Mouse (Mus musculus) embryonic facial prominence, embryonic 15.5 days (tissue): ENCODE measurements at regions not wholly inside any gene's neighbourhood (a gene's known extent, or its start where the extent isn't known, plus 50 kb on each side); places are given as distances from the start of the nearest gene placed in this dataset.

Source experiments
- ATAC-seq: fragments of 200-750 bp; cut with Nextera tagmentation; 2 replicates; pipeline ENCODE4 v1.8.0; 2017; ENCODE audit warnings: low read depth, moderate TSS enrichment; ENCODE audit not compliant: insufficient number of reproducible peaks, low FRiP score, low TSS enrichment
- H3K27ac ChIP-seq: fragments of 300-500 bp; sonication (generic); replicated peaks from 2 replicates; pipeline ENCODE4 v1.5.1; 2015; ENCODE audit warnings: mild to moderate bottlenecking, inconsistent platforms
- H3K27me3 ChIP-seq: fragments of 300-500 bp; sonication (generic); 2 replicates; pipeline ENCODE4 v1.6.1; 2015; ENCODE audit warnings: inconsistent platforms
- H3K36me3 ChIP-seq: fragments of 300-500 bp; sonication (generic); 2 replicates; pipeline ENCODE4 v1.6.1; 2015; ENCODE audit warnings: mild to moderate bottlenecking, inconsistent platforms
- H3K4me1 ChIP-seq: fragments of 300-500 bp; sonication (generic); 2 replicates; pipeline ENCODE4 v1.6.1; 2015; ENCODE audit warnings: inconsistent platforms
- H3K4me2 ChIP-seq: fragments of 300-500 bp; sonication (generic); replicated peaks from 2 replicates; pipeline ENCODE4 v1.6.1; 2015; ENCODE audit warnings: mild to moderate bottlenecking, inconsistent platforms
- H3K4me3 ChIP-seq: fragments of 300-500 bp; sonication (generic); replicated peaks from 2 replicates; pipeline ENCODE4 v1.5.1; 2015; ENCODE audit warnings: mild to moderate bottlenecking, inconsistent platforms
- H3K9ac ChIP-seq: fragments of 300-500 bp; sonication (generic); 2 replicates; pipeline ENCODE4 v1.6.1; 2015; ENCODE audit warnings: inconsistent platforms
- H3K9me3 ChIP-seq: fragments of 300-500 bp; sonication (generic); replicated peaks from 2 replicates; pipeline ENCODE4 v1.6.1; 2016; ENCODE audit warnings: inconsistent platforms
- WGBS: fragments of 180-500 bp; shearing (Covaris S2); methylation state at CpG from one replicate; pipeline ENCODE4 v1.1.7; 2015; 5-methylcytosine and 5-hydroxymethylcytosine counted together

DNA sequence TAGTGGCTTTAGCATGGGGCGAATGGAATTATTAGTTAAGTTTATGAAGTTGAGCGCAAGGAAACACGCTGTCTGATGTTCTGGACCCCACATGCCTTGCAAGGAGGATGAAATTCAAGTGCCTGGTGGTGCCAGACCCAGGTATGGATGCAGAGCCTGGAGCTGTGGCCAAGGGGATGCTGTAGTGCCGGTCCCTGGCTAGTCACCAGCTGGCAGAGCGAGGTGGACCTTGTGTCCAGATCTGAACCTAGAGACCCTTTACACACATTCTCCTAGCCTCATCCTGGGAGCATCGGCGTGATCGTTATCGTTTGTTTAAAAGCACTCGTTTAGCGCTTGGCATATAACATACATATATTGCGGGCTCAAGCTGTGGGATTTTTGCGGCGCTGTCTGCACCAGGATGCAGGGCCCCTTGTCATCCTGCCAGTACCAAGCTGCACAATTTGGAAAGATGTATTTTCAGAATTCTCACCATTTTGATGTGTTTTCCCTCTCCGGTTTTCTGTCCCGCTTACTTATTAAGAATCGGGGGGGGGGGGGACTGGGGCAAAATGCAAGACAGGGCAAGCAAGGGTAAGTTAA lies 678.2 kb downstream of the Vrk1 start:
- no peak overlapping the region for H3K27ac ChIP-seq
- WGBS, result 65% methylated on average over 17 of the region's 17 CpGs
- H3K4me3 ChIP-seq, result no peak overlapping the region
- H3K9ac ChIP-seq, result no peak overlapping the region
- peaks cover 12% of the 10 kb centered on the region for H3K4me1 ChIP-seq
- no peak for ATAC-seq
- H3K4me2 ChIP-seq, result no peak overlapping the region
- no peaks in the 10 kb centered on the region for H3K36me3 ChIP-seq
- H3K9me3 ChIP-seq, result no peaks in the 10 kb centered on the region
- peaks cover 4% of the 10 kb centered on the region; the same call in 1 of the 2 replicates for H3K27me3 ChIP-seq

DNA sequence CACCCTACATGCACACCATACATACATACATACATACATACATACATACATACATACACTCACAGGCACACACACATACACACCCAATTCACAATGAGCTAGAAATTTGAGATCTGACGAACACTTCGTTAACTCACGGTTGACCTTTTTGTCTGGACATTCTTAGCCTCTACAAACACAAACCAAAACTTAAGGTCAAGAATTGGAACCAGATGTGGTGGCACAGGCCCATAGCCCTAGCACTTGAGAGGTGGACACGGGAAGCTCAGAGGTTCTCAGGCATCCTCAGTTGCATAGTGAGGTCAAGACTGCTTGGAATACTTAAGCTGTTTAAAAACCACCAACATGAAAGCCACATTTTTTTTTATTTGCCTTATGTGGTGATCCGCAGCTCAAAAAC lies 692.9 kb downstream of the Vrk1 start:
- Histone ChIP-seq H3K9ac (no peak overlapping the region), H3K27me3 (no peaks in the 10 kb centered on the region), H3K4me3 (no peak overlapping the region), H3K27ac (no peak overlapping the region), H3K36me3 (no peaks in the 10 kb centered on the region), H3K4me2 (no peak overlapping the region), H3K4me1 (no peaks in the 10 kb centered on the region), H3K9me3 (no peaks in the 10 kb centered on the region)
- no peak for ATAC-seq
- 54% methylated on average over 5 of the region's 5 CpGs for WGBS

DNA sequence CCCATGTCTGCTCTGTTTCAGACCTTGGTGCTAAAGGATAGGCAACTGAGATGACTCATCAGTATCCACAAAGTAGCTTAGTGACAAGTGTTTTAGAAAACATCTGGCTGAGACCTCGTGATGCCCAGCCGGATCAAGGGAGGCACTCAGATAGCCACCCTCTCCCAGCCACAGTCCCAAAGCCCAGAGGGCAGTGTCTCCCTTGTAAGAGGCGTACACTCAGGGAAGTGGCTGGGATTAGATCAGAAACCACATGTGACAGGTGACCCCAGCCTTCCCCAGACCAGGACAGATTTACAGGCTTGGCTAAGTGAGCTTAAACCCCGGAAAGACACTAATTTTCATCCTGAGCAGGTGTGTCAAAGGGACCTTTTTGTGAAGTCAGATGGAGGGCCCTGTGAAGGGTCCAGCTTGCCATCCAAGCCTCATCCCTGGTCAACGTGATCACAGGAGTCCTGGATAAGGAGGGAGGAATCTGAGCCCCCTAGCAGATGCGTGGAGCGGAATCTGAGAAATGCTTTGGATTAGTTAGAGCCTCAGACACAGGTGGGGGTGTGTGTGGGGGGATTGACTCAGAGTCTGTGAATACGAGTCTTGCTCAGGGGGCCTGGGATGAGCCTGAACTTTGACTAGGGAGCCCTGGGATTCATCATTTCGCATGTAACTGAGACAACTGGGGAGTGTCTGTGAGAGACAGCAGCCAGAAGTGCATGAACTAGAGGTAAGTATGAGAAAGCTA lies 711.4 kb downstream of the Vrk1 start:
- H3K9ac ChIP-seq, result no peak overlapping the region
- H3K36me3 ChIP-seq, result no peaks in the 10 kb centered on the region
- no peak; the same call in 1 of the 2 replicates for ATAC-seq
- H3K27ac ChIP-seq, result no peak overlapping the region
- H3K4me3 ChIP-seq, result no peak overlapping the region
- H3K27me3 ChIP-seq, result no peaks in the 10 kb centered on the region
- H3K4me2 ChIP-seq, result no peak overlapping the region
- whole genome bisulfite sequencing, result 43% methylated on average over 9 of the region's 9 CpGs
- no peaks in the 10 kb centered on the region for H3K4me1 ChIP-seq
- H3K9me3 ChIP-seq, result no peaks in the 10 kb centered on the region

DNA sequence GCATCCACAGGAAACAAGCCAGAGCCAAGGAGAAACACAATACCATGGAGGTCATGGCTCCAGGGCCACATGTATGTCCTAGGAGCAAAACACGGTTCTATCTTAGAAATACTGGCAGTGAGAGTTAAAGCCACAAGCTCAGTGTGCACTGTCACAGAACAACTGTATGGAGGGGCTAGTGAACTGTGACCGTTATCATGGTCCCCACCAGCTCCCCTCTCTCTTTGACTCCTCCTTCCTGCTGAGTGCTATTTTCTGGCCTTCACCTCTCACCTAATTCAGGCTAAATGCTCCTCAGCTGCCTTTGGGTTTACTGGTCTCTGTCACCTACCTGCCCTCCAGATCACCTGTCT lies 712.0 kb downstream of the Vrk1 start:
- Histone ChIP-seq H3K4me3 (no peak overlapping the region), H3K27ac (no peak overlapping the region), H3K27me3 (no peaks in the 10 kb centered on the region), H3K36me3 (no peaks in the 10 kb centered on the region), H3K9ac (no peak overlapping the region), H3K4me2 (no peak overlapping the region), H3K4me1 (no peaks in the 10 kb centered on the region), H3K9me3 (no peaks in the 10 kb centered on the region)
- WGBS, result 49% methylated on average over 2 of the region's 2 CpGs
- no peak for ATAC-seq

DNA sequence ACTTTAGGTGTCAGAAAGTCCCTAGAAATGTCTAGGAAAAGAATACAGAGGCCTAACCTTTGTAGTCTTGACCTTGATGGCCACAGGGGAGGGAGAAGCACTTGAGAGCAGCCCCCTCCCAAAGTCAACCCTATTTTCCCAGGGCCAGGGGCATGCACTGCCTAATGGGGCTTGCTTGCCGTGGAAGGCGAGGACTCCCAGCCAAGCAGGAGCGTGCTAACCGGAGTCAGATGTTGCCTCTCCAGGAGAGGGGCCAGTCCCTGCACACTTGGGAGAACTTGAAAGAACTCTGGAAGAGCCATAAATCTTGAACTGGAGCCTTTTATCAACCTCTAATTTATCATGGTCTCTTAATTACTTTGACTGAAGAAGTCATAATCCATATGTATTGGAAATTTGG lies 712.7 kb downstream of the Vrk1 start:
- no peaks in the 10 kb centered on the region for H3K4me1 ChIP-seq
- H3K9me3 ChIP-seq, result no peaks in the 10 kb centered on the region
- H3K9ac ChIP-seq, result no peak overlapping the region
- H3K4me3 ChIP-seq, result no peak overlapping the region
- H3K36me3 ChIP-seq, result no peaks in the 10 kb centered on the region
- ATAC-seq, result no peak
- no peak overlapping the region for H3K4me2 ChIP-seq
- H3K27me3 ChIP-seq, result no peaks in the 10 kb centered on the region
- WGBS, result 40% methylated on average over 4 of the region's 4 CpGs
- H3K27ac ChIP-seq, result no peak overlapping the region

DNA sequence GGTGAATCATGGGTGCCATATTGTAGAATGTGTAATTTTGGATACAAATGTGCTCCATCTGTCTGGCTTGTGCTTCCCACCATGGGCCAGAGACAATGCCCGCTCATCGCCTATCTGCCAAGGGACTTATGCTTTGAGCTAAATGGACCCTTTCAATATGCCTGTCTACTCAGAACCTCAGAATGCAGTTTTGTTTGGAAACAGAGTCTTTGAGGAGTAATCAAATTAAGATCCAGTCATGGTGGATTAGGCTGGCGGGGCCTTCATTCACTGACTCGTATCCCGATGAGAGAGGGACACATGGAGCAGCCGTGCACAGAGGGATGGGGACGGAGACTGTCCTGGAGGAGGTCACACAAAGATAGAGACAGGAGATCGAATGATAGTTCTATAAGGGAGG lies 716.9 kb downstream of the Vrk1 start:
- H3K4me1 ChIP-seq, result peaks cover 3% of the 10 kb centered on the region; the same call in 1 of the 2 replicates
- H3K27me3 ChIP-seq, result no peaks in the 10 kb centered on the region
- no peak overlapping the region for H3K27ac ChIP-seq
- no peak overlapping the region for H3K4me2 ChIP-seq
- H3K4me3 ChIP-seq, result no peak overlapping the region
- no peaks in the 10 kb centered on the region for H3K36me3 ChIP-seq
- H3K9me3 ChIP-seq, result no peaks in the 10 kb centered on the region
- H3K9ac ChIP-seq, result no peak overlapping the region
- 51% methylated on average over 8 of the region's 8 CpGs for WGBS
- ATAC-seq, result no peak

DNA sequence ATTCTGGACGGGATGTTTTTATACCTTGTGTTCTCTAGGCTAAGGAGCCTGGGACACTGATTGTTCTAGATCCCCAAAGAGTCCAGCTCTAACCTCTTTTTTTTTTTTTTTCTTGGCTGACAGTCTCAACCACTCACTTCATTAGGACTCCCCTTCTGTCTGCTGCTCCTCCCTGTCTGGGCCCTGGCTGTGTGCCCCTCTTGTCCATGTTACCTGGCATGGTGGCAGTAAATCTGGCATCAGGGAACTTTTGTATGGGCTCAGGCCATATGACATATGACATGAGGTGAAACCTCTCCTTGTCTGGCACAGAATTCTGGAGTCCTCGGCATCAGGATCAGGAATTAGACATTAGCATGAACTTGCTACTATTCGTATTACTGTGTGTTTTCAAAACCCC lies 717.5 kb downstream of the Vrk1 start:
- no peak for ATAC-seq
- H3K27me3 ChIP-seq, result no peaks in the 10 kb centered on the region
- no peak overlapping the region for H3K4me3 ChIP-seq
- 85% methylated on average over 3 of the region's 3 CpGs for WGBS
- H3K4me2 ChIP-seq, result no peak overlapping the region
- no peak overlapping the region for H3K27ac ChIP-seq
- H3K36me3 ChIP-seq, result no peaks in the 10 kb centered on the region
- peaks cover 7% of the 10 kb centered on the region; the same call in 1 of the 2 replicates for H3K4me1 ChIP-seq
- H3K9me3 ChIP-seq, result no peaks in the 10 kb centered on the region
- H3K9ac ChIP-seq, result no peak overlapping the region

DNA sequence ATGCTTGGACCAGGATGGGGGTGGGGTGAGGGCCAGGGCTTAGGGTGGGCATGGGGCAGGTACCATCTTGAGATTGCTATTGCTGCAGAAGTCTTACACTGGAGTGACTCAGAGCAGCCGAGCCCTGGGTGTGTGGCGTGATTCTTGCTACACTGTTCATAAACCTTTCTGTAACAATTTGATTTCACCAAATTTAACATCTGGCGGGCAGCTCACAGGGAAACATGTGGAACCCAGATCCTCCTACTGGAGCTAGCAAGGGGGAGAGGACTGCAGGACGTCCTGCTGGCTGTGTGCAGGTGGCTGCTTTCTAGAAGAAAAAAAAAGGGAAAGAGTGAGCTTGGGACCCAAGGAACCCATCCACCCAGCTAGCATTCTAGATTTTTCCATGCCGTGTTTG lies 719.7 kb downstream of the Vrk1 start:
- Histone ChIP-seq H3K9me3 (no peaks in the 10 kb centered on the region), H3K4me2 (no peak overlapping the region), H3K4me1 (peaks cover 7% of the 10 kb centered on the region; the same call in 1 of the 2 replicates), H3K27ac (no peak overlapping the region), H3K27me3 (no peaks in the 10 kb centered on the region), H3K9ac (no peak overlapping the region), H3K36me3 (no peaks in the 10 kb centered on the region), H3K4me3 (no peak overlapping the region)
- WGBS, result 38% methylated on average over 5 of the region's 5 CpGs
- ATAC-seq, result no peak

DNA sequence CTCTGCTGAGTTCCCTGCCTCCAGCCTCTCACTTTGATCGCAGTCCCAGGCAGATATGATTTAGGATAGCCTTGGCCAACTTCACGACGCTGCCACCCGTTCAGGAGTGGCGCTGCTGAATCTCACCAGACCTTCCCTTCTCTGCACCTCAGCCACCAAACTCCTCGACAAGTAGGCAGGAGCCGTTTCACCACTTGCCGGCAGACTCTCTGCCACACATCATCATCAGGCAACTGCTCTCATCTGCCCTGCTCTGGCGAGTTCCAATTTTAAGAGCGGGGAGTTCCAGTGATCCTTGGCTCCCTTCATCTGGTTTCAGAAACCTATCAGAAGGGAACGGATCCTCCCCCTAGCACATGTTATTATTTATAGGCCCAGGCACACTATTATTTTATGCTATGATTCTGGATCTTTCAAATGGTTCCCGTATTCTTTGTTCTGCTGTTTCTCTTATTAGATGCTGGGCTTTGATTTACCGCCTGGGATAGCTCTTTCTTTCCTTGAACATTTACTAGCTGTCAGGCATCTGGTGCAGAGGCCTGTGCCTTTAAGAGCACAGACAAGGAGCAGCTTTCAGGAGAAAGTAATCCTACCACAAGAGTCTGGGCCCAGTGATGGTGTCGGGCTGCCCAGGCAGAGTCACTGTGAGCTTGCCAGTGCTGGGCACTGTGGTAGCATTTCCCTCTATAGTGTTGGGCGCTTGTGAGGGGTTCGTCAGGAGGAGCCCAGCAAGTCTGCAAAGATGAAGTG lies 722.3 kb downstream of the Vrk1 start:
- Histone ChIP-seq H3K9ac (no peak overlapping the region), H3K4me3 (no peak overlapping the region), H3K9me3 (no peaks in the 10 kb centered on the region), H3K4me2 (no peak overlapping the region), H3K27ac (no peak overlapping the region), H3K27me3 (no peaks in the 10 kb centered on the region), H3K4me1 (peaks cover 7% of the 10 kb centered on the region; the same call in 1 of the 2 replicates), H3K36me3 (no peaks in the 10 kb centered on the region)
- no peak for ATAC-seq
- 48% methylated on average over 16 of the region's 16 CpGs for WGBS

DNA sequence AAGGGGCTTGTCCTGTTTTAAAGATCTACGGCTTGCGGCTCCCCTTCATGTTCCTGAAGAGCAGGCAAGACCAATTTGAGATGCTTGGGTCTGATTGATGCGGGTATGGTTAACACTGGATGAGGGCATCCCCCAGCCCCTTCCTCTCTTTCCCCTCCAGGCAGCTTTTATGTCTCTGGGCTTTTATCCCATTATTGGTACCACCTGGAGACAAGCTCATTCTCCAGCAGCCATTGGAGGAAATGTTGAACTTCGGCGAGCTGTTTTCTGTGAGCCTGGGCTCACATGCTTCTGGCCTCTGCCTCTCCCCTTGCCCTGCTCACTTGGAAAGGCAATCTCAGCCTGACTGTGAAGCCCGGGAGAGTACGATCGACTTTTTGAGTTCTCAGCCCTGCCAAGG lies 738.7 kb downstream of the Vrk1 start:
- no peaks in the 10 kb centered on the region for H3K36me3 ChIP-seq
- no peaks in the 10 kb centered on the region for H3K4me1 ChIP-seq
- H3K27me3 ChIP-seq, result no peaks in the 10 kb centered on the region
- no peak for ATAC-seq
- no peak overlapping the region for H3K27ac ChIP-seq
- H3K4me2 ChIP-seq, result no peak overlapping the region
- 37% methylated on average over 8 of the region's 8 CpGs for WGBS
- no peak overlapping the region for H3K4me3 ChIP-seq
- no peaks in the 10 kb centered on the region for H3K9me3 ChIP-seq
- no peak overlapping the region for H3K9ac ChIP-seq

DNA sequence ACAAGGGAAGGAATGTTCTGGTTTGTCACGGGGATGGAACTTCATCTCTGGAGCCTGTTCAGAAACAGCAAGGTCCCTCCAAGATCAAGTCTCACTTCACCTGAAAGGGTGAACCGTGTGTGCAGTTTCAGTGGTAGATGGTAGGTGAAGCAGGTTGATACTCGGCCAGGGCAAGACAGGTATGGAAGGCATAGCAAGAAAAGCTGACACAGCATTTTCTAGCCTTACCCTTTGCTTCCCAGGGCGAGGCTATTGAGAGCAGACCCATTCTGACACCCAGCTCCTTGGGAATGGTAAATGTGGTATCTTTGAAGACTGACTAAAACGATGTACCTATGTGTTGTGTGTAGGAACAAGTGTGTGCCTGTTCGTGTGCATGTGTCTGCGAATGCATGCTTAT lies 724.9 kb upstream of the 3110018I06Rik start:
- no peak for ATAC-seq
- WGBS, result 80% methylated on average over 7 of the region's 7 CpGs
- Histone ChIP-seq H3K27me3 (no peaks in the 10 kb centered on the region), H3K4me2 (no peak overlapping the region), H3K27ac (no peak overlapping the region), H3K9me3 (0 out of 2 replicates have a peak, but pooled peaks cover 3% of the 10 kb centered on the region), H3K4me3 (no peak overlapping the region), H3K9ac (no peak overlapping the region), H3K36me3 (no peaks in the 10 kb centered on the region), H3K4me1 (no peaks in the 10 kb centered on the region)
